Mouse (Mus musculus) kidney, embryonic 14.5 days (tissue): ENCODE measurements at regions not wholly inside any gene's neighbourhood (a gene's known extent, or its start where the extent isn't known, plus 50 kb on each side); places are given as distances from the start of the nearest gene placed in this dataset.
"Not testable (repeated sequence)": the region's sequence is repeated elsewhere in the genome, so short reads cannot be mapped to it uniquely, and the experiment has no call there.

ENCODE experiments used
- ATAC-seq: fragments of 200-750 bp; cut with Nextera tagmentation; 2 replicates; pipeline ENCODE4 v1.8.0; 2017; ENCODE audit warnings: moderate number of reproducible peaks, mild to moderate bottlenecking, moderate TSS enrichment, moderate library complexity; ENCODE audit not compliant: low FRiP score, low TSS enrichment
- H3K27ac ChIP-seq: fragments of 300-500 bp; sonication (generic); 2 replicates; pipeline ENCODE4 v1.5.1; 2014; ENCODE audit warnings: low read depth, mild to moderate bottlenecking, low read length, moderate library complexity, mixed read lengths
- H3K27me3 ChIP-seq: fragments of 300-500 bp; sonication (generic); 2 replicates; pipeline ENCODE4 v1.6.1; 2014; ENCODE audit warnings: mild to moderate bottlenecking, low read length; ENCODE audit not compliant: control insufficient read depth, insufficient read depth
- H3K36me3 ChIP-seq: fragments of 300-500 bp; sonication (generic); 2 replicates; pipeline ENCODE4 v1.6.1; 2014; ENCODE audit warnings: low read length, mixed read lengths; ENCODE audit not compliant: control insufficient read depth, insufficient read depth
- H3K4me1 ChIP-seq: fragments of 300-500 bp; sonication (generic); 2 replicates; pipeline ENCODE4 v1.6.1; 2014; ENCODE audit warnings: low read length, mixed read lengths; ENCODE audit not compliant: control insufficient read depth, insufficient read depth
- H3K4me2 ChIP-seq: fragments of 300-500 bp; sonication (generic); replicated peaks from 2 replicates; pipeline ENCODE4 v1.6.1; 2014; ENCODE audit warnings: low read depth, mild to moderate bottlenecking, low read length
- H3K4me3 ChIP-seq: fragments of 300-500 bp; sonication (generic); 2 replicates; pipeline ENCODE4 v1.5.1; 2014; ENCODE audit warnings: mild to moderate bottlenecking, low read length
- H3K9ac ChIP-seq: fragments of 300-500 bp; sonication (generic); 2 replicates; pipeline ENCODE4 v1.6.1; 2014; ENCODE audit warnings: low read depth, mild to moderate bottlenecking, low read length, moderate library complexity
- H3K9me3 ChIP-seq: fragments of 300-500 bp; sonication (generic); 2 replicates; pipeline ENCODE4 v1.6.1; 2016; ENCODE audit warnings: low read length; ENCODE audit not compliant: control insufficient read depth
- WGBS: fragments of 180-500 bp; shearing (Covaris S2); extraction: QIAGEN DNeasy Blood & Tissue Kit; methylation state at CpG from one replicate; pipeline ENCODE4 v1.1.7; 2014; 5-methylcytosine and 5-hydroxymethylcytosine counted together

DNA sequence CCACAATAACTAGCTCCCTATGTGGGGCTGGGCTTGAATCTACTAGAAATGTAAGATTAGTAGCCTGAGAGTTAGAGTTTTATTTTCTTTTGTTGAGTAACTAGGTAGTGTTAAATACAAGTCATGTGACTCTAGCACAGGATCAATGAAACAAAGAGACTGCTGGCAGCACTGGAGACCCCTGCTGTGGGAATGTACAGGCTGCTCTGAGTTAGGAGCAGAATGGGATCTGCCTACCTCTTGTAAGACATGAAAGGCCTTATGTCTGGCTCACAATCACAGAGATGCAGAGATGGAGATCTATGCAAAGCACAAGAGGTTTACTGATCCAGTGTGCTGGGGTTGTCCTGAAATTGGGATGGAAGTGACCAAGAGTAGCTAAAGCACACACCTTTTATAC is 193.9 kb upstream of the Kcnmb2 start:
- not testable (repeated sequence) for ATAC-seq, H3K4me2 ChIP-seq, H3K9ac ChIP-seq, H3K9me3 ChIP-seq, H3K27me3 ChIP-seq, H3K27ac ChIP-seq, H3K4me3 ChIP-seq, H3K36me3 ChIP-seq, H3K4me1 ChIP-seq

DNA sequence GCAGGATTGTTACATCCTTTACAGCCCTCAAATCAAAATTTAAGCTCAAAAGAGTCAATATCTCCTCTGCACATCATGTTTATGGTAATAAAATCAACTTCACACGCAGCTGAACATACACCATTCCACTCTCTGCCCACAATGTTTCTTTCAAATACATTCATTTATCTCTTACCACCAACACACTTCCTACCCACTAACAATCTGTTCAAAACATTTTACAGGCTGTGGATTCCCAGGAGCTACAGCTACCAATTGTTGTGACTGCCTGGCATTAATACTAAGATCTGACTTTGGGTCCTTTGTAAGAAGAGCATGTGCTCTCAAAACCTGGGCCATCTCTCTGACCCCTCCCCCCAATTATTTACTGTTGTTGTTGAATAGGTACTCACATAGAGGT is 161.0 kb upstream of the Kcnmb2 start:
- no peak overlapping the region for H3K27ac ChIP-seq
- H3K36me3 ChIP-seq: no peaks in the 10 kb centered on the region
- H3K4me1 ChIP-seq: no peaks in the 10 kb centered on the region
- no peaks in the 10 kb centered on the region for H3K27me3 ChIP-seq
- WGBS: 81% methylated on average over 1 of the region's 1 CpGs
- no peak overlapping the region for H3K4me2 ChIP-seq
- H3K9me3 ChIP-seq: no peaks in the 10 kb centered on the region
- H3K4me3 ChIP-seq: no peak overlapping the region
- no peak for ATAC-seq
- H3K9ac ChIP-seq: no peak overlapping the region

DNA sequence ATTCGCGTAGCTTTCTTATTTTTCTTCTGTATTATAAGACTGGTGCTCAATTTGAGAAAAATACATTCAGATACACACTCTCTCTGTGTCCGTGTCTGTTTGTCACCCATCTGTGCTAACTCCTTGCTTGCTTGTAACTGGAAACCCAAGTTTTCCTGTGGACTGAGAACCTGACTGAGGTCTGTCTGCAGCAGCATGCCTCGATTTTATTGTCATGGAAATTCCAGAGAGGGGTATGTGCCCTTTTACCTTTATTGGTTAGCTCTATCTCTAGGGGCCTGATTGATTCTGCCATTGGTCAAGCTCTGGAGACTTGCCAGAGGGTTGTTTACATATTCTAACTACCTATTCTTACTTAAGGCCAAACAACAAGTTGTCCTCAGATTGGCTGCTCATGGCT is 146.4 kb upstream of the Kcnmb2 start:
- no peak overlapping the region for H3K9ac ChIP-seq
- no peaks in the 10 kb centered on the region for H3K27me3 ChIP-seq
- 86% methylated on average over 4 of the region's 4 CpGs for WGBS
- no peaks in the 10 kb centered on the region for H3K9me3 ChIP-seq
- ATAC-seq: no peak
- H3K4me1 ChIP-seq: no peaks in the 10 kb centered on the region
- no peak overlapping the region for H3K4me3 ChIP-seq
- no peak overlapping the region for H3K4me2 ChIP-seq
- H3K36me3 ChIP-seq: no peaks in the 10 kb centered on the region
- H3K27ac ChIP-seq: no peak overlapping the region

DNA sequence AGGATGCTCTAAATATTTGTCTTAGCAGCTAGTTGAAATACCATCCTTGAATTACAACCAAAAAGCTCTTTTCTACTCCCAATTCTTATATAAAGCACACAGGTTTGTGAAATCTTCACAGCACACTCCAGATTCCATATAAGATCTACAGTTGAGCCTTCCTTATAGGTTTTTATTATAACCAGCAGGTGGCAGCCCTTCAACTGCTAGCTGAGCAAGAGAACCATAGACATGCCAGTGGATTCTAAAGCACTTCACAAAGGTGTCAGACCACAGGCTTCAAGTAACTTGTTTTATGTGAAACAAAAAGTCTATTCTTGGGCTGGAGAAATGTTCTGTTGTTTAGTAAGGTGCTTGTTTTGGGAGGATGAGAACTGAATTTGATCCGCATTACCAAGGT is 133.1 kb upstream of the Kcnmb2 start:
- WGBS: 98% methylated on average over 1 of the region's 1 CpGs
- no peaks in the 10 kb centered on the region for H3K4me1 ChIP-seq
- H3K4me2 ChIP-seq: no peak overlapping the region
- H3K27ac ChIP-seq: no peak overlapping the region
- no peak overlapping the region for H3K4me3 ChIP-seq
- H3K9me3 ChIP-seq: no peaks in the 10 kb centered on the region
- H3K36me3 ChIP-seq: no peaks in the 10 kb centered on the region
- no peaks in the 10 kb centered on the region for H3K27me3 ChIP-seq
- ATAC-seq: no peak
- H3K9ac ChIP-seq: no peak overlapping the region

GRCm38 (mm10) chr3:31790342-31790970 is 111.9 kb upstream of the Kcnmb2 start:
- Histone ChIP-seq H3K4me2 (no peak overlapping the region), H3K4me3 (no peak overlapping the region), H3K27ac (no peak overlapping the region), H3K36me3 (no peaks in the 10 kb centered on the region), H3K4me1 (no peaks in the 10 kb centered on the region), H3K27me3 (no peaks in the 10 kb centered on the region), H3K9ac (no peak overlapping the region), H3K9me3 (no peaks in the 10 kb centered on the region)
- ATAC-seq: peak; percentile 43; the same call in 1 of the 2 replicates
- WGBS: 22% methylated on average over 4 of the region's 4 CpGs

DNA sequence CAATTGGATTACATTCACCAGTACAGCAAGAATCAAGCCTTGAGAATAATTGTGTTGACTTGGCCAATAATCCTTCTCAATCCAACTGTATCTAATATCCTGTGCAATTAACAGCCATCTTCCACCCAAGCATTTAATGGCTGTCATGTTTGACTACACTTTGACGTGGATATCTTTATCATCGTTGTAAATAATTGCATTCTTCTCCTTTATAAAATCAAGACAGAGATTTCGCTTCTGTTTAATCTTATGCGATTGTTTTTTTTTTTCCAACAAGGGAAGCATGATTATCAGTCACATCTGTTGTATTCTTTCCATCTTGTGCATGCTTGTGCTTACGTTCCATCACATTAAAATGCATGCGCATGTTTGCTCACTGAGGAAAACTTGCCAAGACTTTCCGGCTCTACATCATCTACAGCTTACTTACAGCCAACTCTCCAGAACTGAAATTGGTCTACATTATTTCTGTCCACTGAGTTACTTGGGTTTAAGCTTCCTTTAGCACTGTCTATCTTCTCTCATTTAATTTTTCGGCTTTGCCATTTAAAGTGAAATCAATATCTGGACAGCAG is 108.8 kb upstream of the Kcnmb2 start:
- Histone ChIP-seq H3K9ac (no peak overlapping the region), H3K4me1 (no peaks in the 10 kb centered on the region), H3K27ac (no peak overlapping the region), H3K9me3 (no peaks in the 10 kb centered on the region), H3K4me2 (no peak overlapping the region), H3K36me3 (no peaks in the 10 kb centered on the region), H3K27me3 (no peaks in the 10 kb centered on the region), H3K4me3 (no peak overlapping the region)
- 89% methylated on average over 8 of the region's 8 CpGs for WGBS
- ATAC-seq: no peak

DNA sequence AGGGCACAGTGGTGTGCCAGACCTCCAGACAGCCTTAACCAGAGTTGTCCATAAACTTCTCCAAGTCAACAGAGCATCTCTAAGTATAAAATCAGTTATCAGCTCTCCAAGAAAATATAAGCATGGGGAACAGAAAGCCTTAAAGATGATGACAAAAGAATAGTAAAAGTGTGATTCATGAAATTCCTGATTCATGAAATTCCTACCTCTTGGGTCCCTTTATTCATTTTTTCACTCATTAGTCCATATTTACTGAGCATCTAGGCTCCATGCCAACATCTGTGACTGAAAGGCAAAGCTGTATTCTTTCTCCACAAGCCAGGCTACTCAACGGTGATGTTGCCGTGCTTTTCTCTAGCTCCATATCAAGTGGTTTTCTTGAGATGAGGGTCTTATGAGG is 105.7 kb upstream of the Kcnmb2 start:
- H3K4me2 ChIP-seq: no peak overlapping the region
- H3K27me3 ChIP-seq: no peaks in the 10 kb centered on the region
- no peaks in the 10 kb centered on the region for H3K4me1 ChIP-seq
- no peaks in the 10 kb centered on the region for H3K36me3 ChIP-seq
- H3K9ac ChIP-seq: no peak overlapping the region
- ATAC-seq: no peak
- 86% methylated on average over 2 of the region's 2 CpGs for WGBS
- H3K4me3 ChIP-seq: no peak overlapping the region
- H3K27ac ChIP-seq: no peak overlapping the region
- H3K9me3 ChIP-seq: no peaks in the 10 kb centered on the region

DNA sequence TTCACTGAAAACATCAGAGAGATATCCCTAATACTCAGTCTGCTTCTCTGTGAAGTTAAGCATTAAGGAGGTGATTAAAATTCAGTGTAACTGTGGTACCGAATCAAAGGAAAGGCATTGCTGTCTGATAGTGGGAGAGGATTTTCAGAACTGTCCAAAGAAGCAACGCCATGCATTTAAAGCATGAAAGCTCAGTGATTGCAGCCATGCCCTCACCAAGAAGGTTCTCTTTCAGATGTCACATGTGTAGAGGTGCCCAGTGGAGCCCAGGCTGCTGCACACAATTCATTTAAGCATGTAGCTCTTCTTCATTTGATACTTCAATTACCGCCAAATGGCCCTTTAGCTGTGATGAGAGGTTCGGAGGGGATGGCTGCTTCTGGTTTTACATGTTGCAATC is 103.1 kb upstream of the Kcnmb2 start:
- ATAC-seq: no peak
- no peak overlapping the region for H3K27ac ChIP-seq
- no peaks in the 10 kb centered on the region for H3K27me3 ChIP-seq
- H3K9ac ChIP-seq: no peak overlapping the region
- no peaks in the 10 kb centered on the region for H3K9me3 ChIP-seq
- no peak overlapping the region for H3K4me3 ChIP-seq
- 90% methylated on average over 4 of the region's 4 CpGs for WGBS
- H3K4me1 ChIP-seq: no peaks in the 10 kb centered on the region
- no peaks in the 10 kb centered on the region for H3K36me3 ChIP-seq
- no peak overlapping the region for H3K4me2 ChIP-seq

DNA sequence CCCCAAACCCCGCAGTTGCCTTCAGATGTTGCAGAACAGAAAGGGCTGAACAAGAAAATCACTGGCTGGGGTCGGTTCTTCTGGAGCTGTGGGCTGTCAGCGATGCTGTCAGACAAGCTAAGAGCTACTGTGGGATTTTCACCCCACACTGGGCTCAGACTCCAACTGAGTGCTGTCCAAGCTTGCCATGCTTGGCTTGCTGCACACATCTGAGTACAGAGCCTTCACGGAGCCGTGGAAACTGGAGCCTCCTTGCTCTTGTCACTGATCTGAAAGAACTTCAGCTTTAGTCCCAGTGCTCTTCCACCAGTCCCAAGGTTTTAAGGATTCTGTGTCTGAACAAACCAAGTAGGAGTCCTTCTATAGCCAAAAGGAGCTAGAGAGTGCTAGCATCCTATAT is 98.3 kb upstream of the Kcnmb2 start:
- peak; percentile 72; the same call in 1 of the 2 replicates for ATAC-seq
- Histone ChIP-seq H3K4me1 (no peaks in the 10 kb centered on the region), H3K4me2 (no peak overlapping the region), H3K4me3 (no peak overlapping the region), H3K27ac (no peak overlapping the region), H3K27me3 (no peaks in the 10 kb centered on the region), H3K9me3 (no peaks in the 10 kb centered on the region), H3K36me3 (no peaks in the 10 kb centered on the region), H3K9ac (no peak overlapping the region)
- WGBS: 13% methylated on average over 5 of the region's 5 CpGs
